Mouse (Mus musculus) midbrain, embryonic 15.5 days (tissue): ENCODE measurements at regions not wholly inside any gene's neighbourhood (a gene's known extent, or its start where the extent isn't known, plus 50 kb on each side); places are given as distances from the start of the nearest gene placed in this dataset.
A peak's percentile ranks its signal among the peaks of the same experiment; 100 is the strongest.

Experiments used
- ATAC-seq: fragments of 200-750 bp; cut with Nextera tagmentation; replicated peaks from 2 replicates; pipeline ENCODE4 v1.8.0; 2017; ENCODE audit warnings: moderate TSS enrichment
- H3K27ac ChIP-seq: fragments of 300-500 bp; sonication (generic); 2 replicates; pipeline ENCODE4 v1.5.1; 2015; ENCODE audit warnings: mild to moderate bottlenecking, inconsistent platforms
- H3K27me3 ChIP-seq: fragments of 300-500 bp; sonication (generic); replicated peaks from 2 replicates; pipeline ENCODE4 v1.6.1; 2015; ENCODE audit warnings: inconsistent platforms
- H3K36me3 ChIP-seq: fragments of 300-500 bp; sonication (generic); replicated peaks from 2 replicates; pipeline ENCODE4 v1.6.1; 2015; ENCODE audit warnings: inconsistent platforms
- H3K4me1 ChIP-seq: fragments of 300-500 bp; sonication (generic); 2 replicates; pipeline ENCODE4 v1.6.1; 2015; ENCODE audit warnings: inconsistent platforms
- H3K4me2 ChIP-seq: fragments of 300-500 bp; sonication (generic); 2 replicates; pipeline ENCODE4 v1.6.1; 2015; ENCODE audit warnings: inconsistent platforms, mild to moderate bottlenecking, moderate library complexity
- H3K4me3 ChIP-seq: fragments of 300-500 bp; sonication (generic); 2 replicates; pipeline ENCODE4 v1.5.1; 2015; ENCODE audit warnings: mild to moderate bottlenecking, inconsistent platforms
- H3K9ac ChIP-seq: fragments of 300-500 bp; sonication (generic); 2 replicates; pipeline ENCODE4 v1.6.1; 2015; ENCODE audit warnings: mild to moderate bottlenecking, inconsistent platforms
- H3K9me3 ChIP-seq: fragments of 300-500 bp; sonication (generic); 2 replicates; pipeline ENCODE4 v1.6.1; 2016; ENCODE audit warnings: inconsistent platforms
- WGBS: fragments of 180-500 bp; shearing (Covaris S2); methylation state at CpG from one replicate; pipeline ENCODE4 v1.1.7; 2015; ENCODE audit warnings: mixed read lengths; 5-methylcytosine and 5-hydroxymethylcytosine counted together

- peak; percentile 87 for ATAC-seq
- H3K9me3 ChIP-seq: no peaks in the 10 kb centered on the region
- no peak overlapping the region for H3K4me3 ChIP-seq
- H3K4me2 ChIP-seq: peak overlapping the region; percentile 32
- 2% methylated on average over 13 of the region's 13 CpGs for WGBS
- H3K27me3 ChIP-seq: no peaks in the 10 kb centered on the region
- peak overlapping the region; percentile 66 for H3K27ac ChIP-seq
- peaks cover 6% of the 10 kb centered on the region for H3K4me1 ChIP-seq
- 0 out of 2 replicates have a peak overlapping the region, but pooled peaks have one; percentile 4 for H3K9ac ChIP-seq
- H3K36me3 ChIP-seq: no peaks in the 10 kb centered on the region
Observed at GRCm38 (mm10) chr9:27728652-27729557, 61.7 kb upstream of the Opcml start.

GRCm38 (mm10) chr9:27729558-27729889 lies 61.1 kb upstream of the Opcml start:
- no peaks in the 10 kb centered on the region for H3K27me3 ChIP-seq
- no peak overlapping the region for H3K4me2 ChIP-seq
- H3K27ac ChIP-seq: no peak overlapping the region
- no peaks in the 10 kb centered on the region for H3K36me3 ChIP-seq
- no peak for ATAC-seq
- H3K9me3 ChIP-seq: no peaks in the 10 kb centered on the region
- peaks cover 6% of the 10 kb centered on the region for H3K4me1 ChIP-seq
- no peak overlapping the region for H3K4me3 ChIP-seq
- no peak overlapping the region for H3K9ac ChIP-seq
- 52% methylated on average over 1 of the region's 1 CpGs for WGBS

DNA sequence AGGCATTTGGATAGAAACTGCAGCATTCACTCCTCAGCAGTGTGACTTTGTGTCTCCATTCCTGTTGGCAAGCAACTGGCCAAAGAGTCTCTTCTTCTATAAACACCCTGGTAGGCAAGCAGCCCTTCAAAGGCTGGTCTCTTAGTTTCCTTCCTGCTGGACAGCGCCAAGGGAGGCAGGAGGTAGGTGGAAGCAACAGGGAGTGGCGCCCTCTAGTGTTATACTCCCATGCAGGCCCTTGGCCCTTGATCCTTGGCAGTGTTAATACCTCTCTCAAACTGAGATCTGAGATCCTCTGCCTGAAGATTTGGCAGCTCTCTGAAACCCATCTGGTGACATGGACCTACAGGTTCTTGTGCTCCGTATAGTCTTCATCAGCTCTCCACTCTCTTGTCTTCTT lies 51.3 kb upstream of the Opcml start:
- Histone ChIP-seq H3K9ac (no peak overlapping the region), H3K4me2 (no peak overlapping the region), H3K4me3 (no peak overlapping the region), H3K4me1 (no peaks in the 10 kb centered on the region), H3K9me3 (no peaks in the 10 kb centered on the region), H3K36me3 (no peaks in the 10 kb centered on the region), H3K27me3 (no peaks in the 10 kb centered on the region), H3K27ac (no peak overlapping the region)
- WGBS: 25% methylated on average over 3 of the region's 3 CpGs
- no peak for ATAC-seq
